Mouse (Mus musculus): ENCODE data around the gene H2-M5. TPM values are rescaled to one million over a fixed set of nuclear protein-coding genes. Genes with fewer than 3 reads are reported as not detected.

H2-M5 gene
- not detected for polyA plus RNA-seq (2015; fragmentation: Illumina TruSeq; extraction: RNeasy Lipid Tissue Mini Kit (QIAGEN cat#74804); ENCODE audit: insufficient read depth, low read depth, low replicate concordance)

GRCm38 (mm10) chr17:36989437-36989836, at the start of gene H2-M5:
TSS of gene H2-M5 (minus strand) at chr17:36989537.

GRCm38 (mm10) chr17:37022628-37023576, 33.6 kb upstream of the H2-M5 start, which contains the start of gene Mog:
TSS of gene Mog (minus strand) at chr17:37023398.

GRCm38 (mm10) chr17:37000863-37001262, 11.5 kb upstream of the H2-M5 start, which contains the start of gene Zfp57:
TSS of gene Zfp57 (plus strand) at chr17:37001163.

GRCm38 (mm10) chr17:36981221-36981813, 8.0 kb downstream of the H2-M5 start, which contains the start of gene 2410137M14Rik:
TSS of gene 2410137M14Rik (minus strand) at chr17:36981237.

GRCm38 (mm10) chr17:36957999-36958743, 31.2 kb downstream of the H2-M5 start, which contains the start of the genes Znrd1 and Znrd1as:
TSS of gene Znrd1 (minus strand) at chr17:36958559.
TSS of gene Znrd1as (plus strand) at chr17:36958592.

GRCm38 (mm10) chr17:36950981-36951947, 38.1 kb downstream of the H2-M5 start, which contains the start of gene Ppp1r11:
TSS of gene Ppp1r11 (minus strand) at chr17:36951741.

GRCm38 (mm10) chr17:36942791-36943471, 46.4 kb downstream of the H2-M5 start, which contains the start of gene Rnf39:
TSS of gene Rnf39 (plus strand) at chr17:36942918.

Other genes starting within 250 kb of the H2-M5 start
- not detected for gene H2-M10.5, start 216.6 kb downstream of the H2-M5 start, polyA plus RNA-seq (2015; fragmentation: Illumina TruSeq; extraction: RNeasy Lipid Tissue Mini Kit (QIAGEN cat#74804); ENCODE audit: insufficient read depth, low read depth, low replicate concordance)
- gene H2-M10.6, start 177.4 kb downstream of the H2-M5 start, polyA plus RNA-seq (2015; fragmentation: Illumina TruSeq; extraction: RNeasy Lipid Tissue Mini Kit (QIAGEN cat#74804); ENCODE audit: insufficient read depth, low read depth, low replicate concordance): not detected
- 9.4 TPM for gene Trim26, start 152.4 kb downstream of the H2-M5 start, polyA plus RNA-seq (2015; fragmentation: Illumina TruSeq; extraction: RNeasy Lipid Tissue Mini Kit (QIAGEN cat#74804); ENCODE audit: insufficient read depth, low read depth, low replicate concordance)
- not detected for gene Trim15, start 122.3 kb downstream of the H2-M5 start, polyA plus RNA-seq (2015; fragmentation: Illumina TruSeq; extraction: RNeasy Lipid Tissue Mini Kit (QIAGEN cat#74804); ENCODE audit: insufficient read depth, low read depth, low replicate concordance)
- not detected for gene Trim10, start 120.0 kb downstream of the H2-M5 start, polyA plus RNA-seq (2015; fragmentation: Illumina TruSeq; extraction: RNeasy Lipid Tissue Mini Kit (QIAGEN cat#74804); ENCODE audit: insufficient read depth, low read depth, low replicate concordance)
- gene Trim40, start 99.4 kb downstream of the H2-M5 start, polyA plus RNA-seq (2015; fragmentation: Illumina TruSeq; extraction: RNeasy Lipid Tissue Mini Kit (QIAGEN cat#74804); ENCODE audit: insufficient read depth, low read depth, low replicate concordance): not detected
- gene Trim31, start 91.4 kb downstream of the H2-M5 start, polyA plus RNA-seq (2015; fragmentation: Illumina TruSeq; extraction: RNeasy Lipid Tissue Mini Kit (QIAGEN cat#74804); ENCODE audit: insufficient read depth, low read depth, low replicate concordance): not detected
- 2.1 TPM for gene Rnf39, start 46.6 kb downstream of the H2-M5 start, polyA plus RNA-seq (2015; fragmentation: Illumina TruSeq; extraction: RNeasy Lipid Tissue Mini Kit (QIAGEN cat#74804); ENCODE audit: insufficient read depth, low read depth, low replicate concordance)
- 11.8 TPM for gene Ppp1r11, start 37.8 kb downstream of the H2-M5 start, polyA plus RNA-seq (2015; fragmentation: Illumina TruSeq; extraction: RNeasy Lipid Tissue Mini Kit (QIAGEN cat#74804); ENCODE audit: insufficient read depth, low read depth, low replicate concordance)
- gene Znrd1, start 31.0 kb downstream of the H2-M5 start, polyA plus RNA-seq (2015; fragmentation: Illumina TruSeq; extraction: RNeasy Lipid Tissue Mini Kit (QIAGEN cat#74804); ENCODE audit: insufficient read depth, low read depth, low replicate concordance): 20.8 TPM
- 2.8 TPM for gene Znrd1as, start 30.9 kb downstream of the H2-M5 start, polyA plus RNA-seq (2015; fragmentation: Illumina TruSeq; extraction: RNeasy Lipid Tissue Mini Kit (QIAGEN cat#74804); ENCODE audit: insufficient read depth, low read depth, low replicate concordance)
- not detected for gene 2410137M14Rik, start 8.3 kb downstream of the H2-M5 start, polyA plus RNA-seq (2015; fragmentation: Illumina TruSeq; extraction: RNeasy Lipid Tissue Mini Kit (QIAGEN cat#74804); ENCODE audit: insufficient read depth, low read depth, low replicate concordance)
- gene Zfp57, start 11.6 kb upstream of the H2-M5 start, polyA plus RNA-seq (2015; fragmentation: Illumina TruSeq; extraction: RNeasy Lipid Tissue Mini Kit (QIAGEN cat#74804); ENCODE audit: insufficient read depth, low read depth, low replicate concordance): 3.3 TPM
- not detected for gene Mog, start 33.9 kb upstream of the H2-M5 start, polyA plus RNA-seq (2015; fragmentation: Illumina TruSeq; extraction: RNeasy Lipid Tissue Mini Kit (QIAGEN cat#74804); ENCODE audit: insufficient read depth, low read depth, low replicate concordance)
- gene Gabbr1, start 56.4 kb upstream of the H2-M5 start, polyA plus RNA-seq (2015; fragmentation: Illumina TruSeq; extraction: RNeasy Lipid Tissue Mini Kit (QIAGEN cat#74804); ENCODE audit: insufficient read depth, low read depth, low replicate concordance): 12.4 TPM
- not detected for gene Olfr90, start 99.0 kb upstream of the H2-M5 start, polyA plus RNA-seq (2015; fragmentation: Illumina TruSeq; extraction: RNeasy Lipid Tissue Mini Kit (QIAGEN cat#74804); ENCODE audit: insufficient read depth, low read depth, low replicate concordance)
- not detected for gene Olfr91, start 108.7 kb upstream of the H2-M5 start, polyA plus RNA-seq (2015; fragmentation: Illumina TruSeq; extraction: RNeasy Lipid Tissue Mini Kit (QIAGEN cat#74804); ENCODE audit: insufficient read depth, low read depth, low replicate concordance)
- gene Olfr92, start 130.6 kb upstream of the H2-M5 start, polyA plus RNA-seq (2015; fragmentation: Illumina TruSeq; extraction: RNeasy Lipid Tissue Mini Kit (QIAGEN cat#74804); ENCODE audit: insufficient read depth, low read depth, low replicate concordance): not detected
- gene Olfr93, start 172.0 kb upstream of the H2-M5 start, polyA plus RNA-seq (2015; fragmentation: Illumina TruSeq; extraction: RNeasy Lipid Tissue Mini Kit (QIAGEN cat#74804); ENCODE audit: insufficient read depth, low read depth, low replicate concordance): not detected
- not detected for gene Ubd, start 204.4 kb upstream of the H2-M5 start, polyA plus RNA-seq (2015; fragmentation: Illumina TruSeq; extraction: RNeasy Lipid Tissue Mini Kit (QIAGEN cat#74804); ENCODE audit: insufficient read depth, low read depth, low replicate concordance)
- not detected for gene Olfr94, start 211.5 kb upstream of the H2-M5 start, polyA plus RNA-seq (2015; fragmentation: Illumina TruSeq; extraction: RNeasy Lipid Tissue Mini Kit (QIAGEN cat#74804); ENCODE audit: insufficient read depth, low read depth, low replicate concordance)
- gene Olfr95, start 223.6 kb upstream of the H2-M5 start, polyA plus RNA-seq (2015; fragmentation: Illumina TruSeq; extraction: RNeasy Lipid Tissue Mini Kit (QIAGEN cat#74804); ENCODE audit: insufficient read depth, low read depth, low replicate concordance): not detected
- not detected for gene Olfr96, start 230.6 kb upstream of the H2-M5 start, polyA plus RNA-seq (2015; fragmentation: Illumina TruSeq; extraction: RNeasy Lipid Tissue Mini Kit (QIAGEN cat#74804); ENCODE audit: insufficient read depth, low read depth, low replicate concordance)
- not detected for gene Olfr97, start 247.8 kb upstream of the H2-M5 start, polyA plus RNA-seq (2015; fragmentation: Illumina TruSeq; extraction: RNeasy Lipid Tissue Mini Kit (QIAGEN cat#74804); ENCODE audit: insufficient read depth, low read depth, low replicate concordance)

Data from pancreas, adult 10 weeks (tissue).